Mouse (Mus musculus): ENCODE measurements around the gene Tnfaip3. TPM values are rescaled to one million over a fixed set of nuclear protein-coding genes. Genes with fewer than 3 reads are reported as not detected.

Tnfaip3 gene
- polyA plus RNA-seq, 1 experiment from 2014 or later: 2.9 TPM

GRCm38 (mm10) chr10:19044765-19045516, 29.5 kb upstream of the Tnfaip3 start:
- Histone ChIP-seq H3K27me3 (ENCODE audit: control insufficient read depth, insufficient read depth, low read length) (no peaks in the 10 kb centered on the region), H3K9me3 (ENCODE audit: control insufficient read depth, low read length) (no peaks in the 10 kb centered on the region), H3K4me2 (replicated peaks) (no peak overlapping the region), H3K27ac (no peak overlapping the region), H3K4me3 (replicated peaks; ENCODE audit: low read length) (no peak overlapping the region), H3K4me1 (replicated peaks; ENCODE audit: control insufficient read depth, insufficient read depth, low read length) (no peaks in the 10 kb centered on the region), H3K9ac (no peak overlapping the region), H3K36me3 (replicated peaks; ENCODE audit: control insufficient read depth, insufficient read depth) (no peaks in the 10 kb centered on the region)
- WGBS: 90% methylated on average over 9 of the region's 9 CpGs
- ATAC-seq (ENCODE audit: low FRiP score) (no peak), DNase-seq (ENCODE audit: low spot score) (no peak)

GRCm38 (mm10) chr10:19043529-19044262, 28.2 kb upstream of the Tnfaip3 start:
- H3K4me2 ChIP-seq (replicated peaks): no peak overlapping the region
- no peak overlapping the region for H3K27ac ChIP-seq
- no peaks in the 10 kb centered on the region for H3K27me3 ChIP-seq (ENCODE audit: control insufficient read depth, insufficient read depth, low read length)
- no peak overlapping the region for H3K9ac ChIP-seq
- no peak for ATAC-seq (ENCODE audit: low FRiP score)
- H3K4me1 ChIP-seq (replicated peaks; ENCODE audit: control insufficient read depth, insufficient read depth, low read length): no peaks in the 10 kb centered on the region
- DNase-seq (ENCODE audit: low spot score): no peak
- 71% methylated on average over 4 of the region's 4 CpGs for WGBS
- no peaks in the 10 kb centered on the region for H3K36me3 ChIP-seq (replicated peaks; ENCODE audit: control insufficient read depth, insufficient read depth)
- no peak overlapping the region for H3K4me3 ChIP-seq (replicated peaks; ENCODE audit: low read length)
- no peaks in the 10 kb centered on the region for H3K9me3 ChIP-seq (ENCODE audit: control insufficient read depth, low read length)

GRCm38 (mm10) chr10:19040147-19040546, 24.7 kb upstream of the Tnfaip3 start:
- no peaks in the 10 kb centered on the region for H3K9me3 ChIP-seq (ENCODE audit: control insufficient read depth, low read length)
- no peak overlapping the region for H3K27ac ChIP-seq
- WGBS: 86% methylated on average over 2 of the region's 2 CpGs
- ATAC-seq (ENCODE audit: low FRiP score) (no peak), DNase-seq (ENCODE audit: low spot score) (no peak)
- H3K27me3 ChIP-seq (ENCODE audit: control insufficient read depth, insufficient read depth, low read length): no peaks in the 10 kb centered on the region
- H3K9ac ChIP-seq: no peak overlapping the region
- H3K36me3 ChIP-seq (replicated peaks; ENCODE audit: control insufficient read depth, insufficient read depth): no peaks in the 10 kb centered on the region
- no peak overlapping the region for H3K4me2 ChIP-seq (replicated peaks)
- H3K4me3 ChIP-seq (replicated peaks; ENCODE audit: low read length): no peak overlapping the region
- no peaks in the 10 kb centered on the region for H3K4me1 ChIP-seq (replicated peaks; ENCODE audit: control insufficient read depth, insufficient read depth, low read length)

- H3K27me3 ChIP-seq (ENCODE audit: control insufficient read depth, insufficient read depth, low read length): no peaks in the 10 kb centered on the region
- H3K27ac ChIP-seq: no peak overlapping the region
- 76% methylated on average over 3 of the region's 3 CpGs for WGBS
- no peaks in the 10 kb centered on the region for H3K9me3 ChIP-seq (ENCODE audit: control insufficient read depth, low read length)
- H3K9ac ChIP-seq: no peak overlapping the region
- DNase-seq (ENCODE audit: low spot score) (no peak), ATAC-seq (ENCODE audit: low FRiP score) (no peak)
- no peaks in the 10 kb centered on the region for H3K36me3 ChIP-seq (replicated peaks; ENCODE audit: control insufficient read depth, insufficient read depth)
- no peak overlapping the region for H3K4me3 ChIP-seq (replicated peaks; ENCODE audit: low read length)
- no peak overlapping the region for H3K4me2 ChIP-seq (replicated peaks)
- no peaks in the 10 kb centered on the region for H3K4me1 ChIP-seq (replicated peaks; ENCODE audit: control insufficient read depth, insufficient read depth, low read length)
Measured at GRCm38 (mm10) chr10:19034764-19035163, 19.3 kb upstream of the Tnfaip3 start.

GRCm38 (mm10) chr10:19033696-19034095, 18.2 kb upstream of the Tnfaip3 start:
- 88% methylated on average over 1 of the region's 1 CpGs for WGBS
- no peak overlapping the region for H3K9ac ChIP-seq
- H3K4me3 ChIP-seq (replicated peaks; ENCODE audit: low read length): no peak overlapping the region
- no peaks in the 10 kb centered on the region for H3K27me3 ChIP-seq (ENCODE audit: control insufficient read depth, insufficient read depth, low read length)
- H3K4me1 ChIP-seq (replicated peaks; ENCODE audit: control insufficient read depth, insufficient read depth, low read length): no peaks in the 10 kb centered on the region
- DNase-seq (ENCODE audit: low spot score) (no peak), ATAC-seq (ENCODE audit: low FRiP score) (no peak)
- H3K27ac ChIP-seq: no peak overlapping the region
- no peaks in the 10 kb centered on the region for H3K9me3 ChIP-seq (ENCODE audit: control insufficient read depth, low read length)
- no peak overlapping the region for H3K4me2 ChIP-seq (replicated peaks)
- no peaks in the 10 kb centered on the region for H3K36me3 ChIP-seq (replicated peaks; ENCODE audit: control insufficient read depth, insufficient read depth)

GRCm38 (mm10) chr10:19031875-19032274, 16.4 kb upstream of the Tnfaip3 start:
- Histone ChIP-seq H3K4me2 (replicated peaks) (no peak overlapping the region), H3K4me1 (replicated peaks; ENCODE audit: control insufficient read depth, insufficient read depth, low read length) (no peaks in the 10 kb centered on the region), H3K36me3 (replicated peaks; ENCODE audit: control insufficient read depth, insufficient read depth) (no peaks in the 10 kb centered on the region), H3K27me3 (ENCODE audit: control insufficient read depth, insufficient read depth, low read length) (no peaks in the 10 kb centered on the region), H3K9ac (no peak overlapping the region), H3K27ac (no peak overlapping the region), H3K9me3 (ENCODE audit: control insufficient read depth, low read length) (no peaks in the 10 kb centered on the region), H3K4me3 (replicated peaks; ENCODE audit: low read length) (no peak overlapping the region)
- DNase-seq (ENCODE audit: low spot score) (no peak), ATAC-seq (ENCODE audit: low FRiP score) (no peak)

- H3K9me3 ChIP-seq (ENCODE audit: control insufficient read depth, low read length): no peaks in the 10 kb centered on the region
- no peak overlapping the region for H3K4me3 ChIP-seq (replicated peaks; ENCODE audit: low read length)
- ATAC-seq (ENCODE audit: low FRiP score) (no peak), DNase-seq (ENCODE audit: low spot score) (no peak)
- H3K27me3 ChIP-seq (ENCODE audit: control insufficient read depth, insufficient read depth, low read length): no peaks in the 10 kb centered on the region
- 81% methylated on average over 2 of the region's 2 CpGs for WGBS
- H3K9ac ChIP-seq: no peak overlapping the region
- H3K27ac ChIP-seq: no peak overlapping the region
- H3K4me1 ChIP-seq (replicated peaks; ENCODE audit: control insufficient read depth, insufficient read depth, low read length): no peaks in the 10 kb centered on the region
- no peak overlapping the region for H3K4me2 ChIP-seq (replicated peaks)
- no peaks in the 10 kb centered on the region for H3K36me3 ChIP-seq (replicated peaks; ENCODE audit: control insufficient read depth, insufficient read depth)
Measured at GRCm38 (mm10) chr10:19030628-19031027, 15.2 kb upstream of the Tnfaip3 start.

- Histone ChIP-seq H3K4me1 (replicated peaks; ENCODE audit: control insufficient read depth, insufficient read depth, low read length) (no peaks in the 10 kb centered on the region), H3K9me3 (ENCODE audit: control insufficient read depth, low read length) (no peaks in the 10 kb centered on the region), H3K36me3 (replicated peaks; ENCODE audit: control insufficient read depth, insufficient read depth) (no peaks in the 10 kb centered on the region), H3K4me3 (replicated peaks; ENCODE audit: low read length) (no peak overlapping the region), H3K27ac (no peak overlapping the region), H3K4me2 (replicated peaks) (no peak overlapping the region), H3K9ac (no peak overlapping the region), H3K27me3 (ENCODE audit: control insufficient read depth, insufficient read depth, low read length) (no peaks in the 10 kb centered on the region)
- ATAC-seq (ENCODE audit: low FRiP score) (no peak), DNase-seq (ENCODE audit: low spot score) (no peak)
- WGBS: 93% methylated on average over 5 of the region's 5 CpGs
Measured at GRCm38 (mm10) chr10:19026710-19027109, 11.3 kb upstream of the Tnfaip3 start.

- no peak for DNase-seq (ENCODE audit: low spot score)
- no peak overlapping the region for H3K9ac ChIP-seq
- H3K27ac ChIP-seq: no peak overlapping the region
- 80% methylated on average over 5 of the region's 5 CpGs for WGBS
- no peaks in the 10 kb centered on the region for H3K27me3 ChIP-seq (ENCODE audit: control insufficient read depth, insufficient read depth, low read length)
- no peak for ATAC-seq (ENCODE audit: low FRiP score)
- H3K9me3 ChIP-seq (ENCODE audit: control insufficient read depth, low read length): no peaks in the 10 kb centered on the region
- no peak overlapping the region for H3K4me2 ChIP-seq (replicated peaks)
- no peaks in the 10 kb centered on the region for H3K4me1 ChIP-seq (replicated peaks; ENCODE audit: control insufficient read depth, insufficient read depth, low read length)
- H3K36me3 ChIP-seq (replicated peaks; ENCODE audit: control insufficient read depth, insufficient read depth): no peaks in the 10 kb centered on the region
- H3K4me3 ChIP-seq (replicated peaks; ENCODE audit: low read length): no peak overlapping the region
Measured at GRCm38 (mm10) chr10:19024353-19024752, 8.9 kb upstream of the Tnfaip3 start.
